In the genomic region with DNA sequence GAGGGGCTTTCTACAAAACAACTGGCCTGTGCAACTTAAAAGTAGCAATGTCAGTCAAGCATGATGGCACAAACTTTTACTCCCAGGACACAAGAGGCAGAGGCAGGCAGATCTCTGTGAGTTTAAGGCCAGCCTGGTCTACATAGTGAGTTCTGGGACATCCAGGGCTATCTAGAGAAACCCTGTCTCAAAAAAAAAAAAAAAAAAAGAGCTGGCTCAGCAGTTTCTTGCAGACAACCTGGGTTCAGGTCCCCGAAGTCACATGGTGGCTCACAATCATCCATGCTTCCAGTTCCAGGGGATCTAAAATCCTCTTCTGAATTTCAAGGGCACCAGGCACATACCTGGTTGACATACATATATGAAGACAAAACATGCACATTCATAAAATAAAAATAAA, we compare ENCODE assay signal across 27 mouse cellular contexts. TPM values are rescaled to one million over a fixed set of nuclear protein-coding genes. Genes with fewer than 3 reads are reported as not detected.
"Had no signal": no experiment of that assay in that cellular context is flagged by ENCODE, and none has a peak within 500 bp of the region (broad histone marks: within the 10 kb centered on the region; RNA-seq: fewer than 3 reads in every experiment).

No protein-coding gene starts in this region.

- H3K27me3 ChIP-seq: embryonic facial prominence, embryonic 12.5 days; embryonic facial prominence, embryonic 15.5 days; forebrain, embryonic 13.5 days; forebrain, embryonic 15.5 days had no signal

- H3K27ac ChIP-seq: embryonic facial prominence, embryonic 10.5 days; embryonic facial prominence, embryonic 12.5 days; embryonic facial prominence, embryonic 13.5 days; embryonic facial prominence, embryonic 15.5 days; forebrain, embryonic 10.5 days; forebrain, embryonic 12.5 days; forebrain, embryonic 13.5 days; forebrain, embryonic 15.5 days; gastrocnemius, adult 2 months had no signal

- H3K9me3 ChIP-seq: embryonic facial prominence, embryonic 10.5 days; embryonic facial prominence, embryonic 12.5 days; embryonic facial prominence, embryonic 13.5 days; embryonic facial prominence, embryonic 15.5 days; forebrain, embryonic 10.5 days; forebrain, embryonic 12.5 days; forebrain, embryonic 13.5 days; forebrain, embryonic 15.5 days; heart, embryonic 12.5 days had no signal

- H3K4me1 ChIP-seq: embryonic facial prominence, embryonic 10.5 days; embryonic facial prominence, embryonic 12.5 days; embryonic facial prominence, embryonic 13.5 days; embryonic facial prominence, embryonic 15.5 days; forebrain, embryonic 10.5 days; forebrain, embryonic 12.5 days; forebrain, embryonic 13.5 days; forebrain, embryonic 15.5 days; heart, embryonic 12.5 days had no signal

- DNase-seq: cerebellum, adult 9-11 months; cerebellum, postnatal 10 days; cerebellum, postnatal 14 days; cerebellum, postnatal 25 days; cerebellum, postnatal 36 days; embryo, embryonic 11 days; forebrain, postnatal 0 days; gastrocnemius, adult 2 months; gastrocnemius, postnatal 10 days; gastrocnemius, postnatal 14 days; gastrocnemius, postnatal 25 days; gastrocnemius, postnatal 36 days; heart, adult 18-20 months had no signal

- H3K4me2 ChIP-seq: embryonic facial prominence, embryonic 12.5 days; embryonic facial prominence, embryonic 13.5 days; embryonic facial prominence, embryonic 15.5 days; forebrain, embryonic 12.5 days; forebrain, embryonic 13.5 days; forebrain, embryonic 15.5 days; heart, embryonic 11.5 days; heart, embryonic 12.5 days had no signal

- ATAC-seq: forebrain, embryonic 13.5 days; forebrain, embryonic 14.5 days; forebrain, embryonic 15.5 days; forebrain, embryonic 16.5 days; forebrain, postnatal 0 days had no signal

- H3K9ac ChIP-seq: embryonic facial prominence, embryonic 12.5 days; embryonic facial prominence, embryonic 13.5 days; embryonic facial prominence, embryonic 15.5 days; forebrain, embryonic 12.5 days; forebrain, embryonic 13.5 days; forebrain, embryonic 15.5 days; forebrain, postnatal 0 days; heart, embryonic 12.5 days had no signal

- H3K36me3 ChIP-seq: embryonic facial prominence, embryonic 10.5 days; embryonic facial prominence, embryonic 12.5 days; embryonic facial prominence, embryonic 13.5 days; embryonic facial prominence, embryonic 15.5 days; forebrain, embryonic 10.5 days; forebrain, embryonic 12.5 days; forebrain, embryonic 15.5 days; heart, embryonic 12.5 days had no signal

- H3K4me3 ChIP-seq: embryonic facial prominence, embryonic 10.5 days; embryonic facial prominence, embryonic 12.5 days; embryonic facial prominence, embryonic 13.5 days; embryonic facial prominence, embryonic 15.5 days; erythroblast, embryonic 14.5 days; forebrain, embryonic 10.5 days; forebrain, embryonic 12.5 days; forebrain, embryonic 13.5 days; forebrain, embryonic 15.5 days; gastrocnemius, adult 2 months; heart, embryonic 12.5 days had no signal

RNA-seq across cellular contexts. Expression of a gene that starts 8.2 kb away (rescaled TPM):
- total RNA-seq: common myeloid progenitor, adult 5-6 weeks; forebrain, postnatal 0 days had no signal
